22 mouse cellular contexts compared by ENCODE assay signal in genomic region chr14:47350974-47351373, GRCm38 (mm10). TPM values are rescaled to one million over a fixed set of nuclear protein-coding genes. Genes with fewer than 3 reads are reported as not detected.
DNase-seq lines count a peak whose midpoint lies in the region; ATAC-seq and TF ChIP-seq lines count a peak whose summit lies in the region.
"Had no signal": no experiment of that assay in that cellular context is flagged by ENCODE, and none has a peak within 500 bp of the region (broad histone marks: within the 10 kb centered on the region; RNA-seq: fewer than 3 reads in every experiment).

No protein-coding gene starts in this region.

- no peaks in the 10 kb centered on the region for H3K4me1 ChIP-seq in ES-Bruce4 (ENCODE audit: control insufficient read depth, insufficient read depth, low read length)
- peaks cover 64% of the 10 kb centered on the region for H3K4me1 ChIP-seq in bone marrow macrophage, adult 2 months (ENCODE audit: control insufficient read depth, insufficient read depth, low read length)
- H3K4me1 ChIP-seq in hindbrain, embryonic 14.5 days (replicated peaks; ENCODE audit: control insufficient read depth, insufficient read depth, low read length), result no peaks in the 10 kb centered on the region
- H3K4me1 ChIP-seq: embryonic facial prominence, embryonic 12.5 days; forebrain, embryonic 12.5 days; heart, embryonic 13.5 days had no signal

- H3K27ac ChIP-seq in ES-Bruce4 (ENCODE audit: insufficient read depth, low read length), result peak overlapping the region; percentile 84
- H3K27ac ChIP-seq in bone marrow macrophage, adult 2 months (ENCODE audit: insufficient read depth, low read depth, low read length), result peak overlapping the region; percentile 97
- H3K27ac ChIP-seq in macrophage, result peak overlapping the region; percentile 94
- H3K27ac ChIP-seq in hindbrain, embryonic 14.5 days, result no peak overlapping the region
- H3K27ac ChIP-seq: embryonic facial prominence, embryonic 12.5 days; forebrain, embryonic 12.5 days; gastrocnemius, adult 2 months; heart, embryonic 13.5 days had no signal

- no peak overlapping the region for H3K9ac ChIP-seq in ES-Bruce4 (ENCODE audit: low read depth, poor library complexity, severe bottlenecking)
- no peak overlapping the region for H3K9ac ChIP-seq in hindbrain, embryonic 14.5 days
- H3K9ac ChIP-seq: embryonic facial prominence, embryonic 12.5 days; forebrain, embryonic 12.5 days; heart, embryonic 13.5 days had no signal

- H3K4me3 ChIP-seq in ES-Bruce4 (ENCODE audit: low read depth, low read length) (no peak overlapping the region), macrophage (ENCODE audit: inconsistent target) (no peak overlapping the region)
- H3K4me3 ChIP-seq in bone marrow macrophage, adult 2 months (ENCODE audit: insufficient read depth, low read length), result no peak overlapping the region
- H3K4me3 ChIP-seq in hindbrain, embryonic 14.5 days (replicated peaks; ENCODE audit: low read length), result no peak overlapping the region
- H3K4me3 ChIP-seq: embryonic facial prominence, embryonic 12.5 days; forebrain, embryonic 12.5 days; gastrocnemius, adult 2 months; heart, embryonic 13.5 days had no signal

- peaks cover 5% of the 10 kb centered on the region; the same call in 1 of the 2 replicates for H3K79me2 ChIP-seq in macrophage (ENCODE audit: inconsistent target)

- no peak for TF ChIP-seq CTCF in ES-Bruce4 (IDR thresholded peaks at IDR 0.05; ENCODE audit: low read depth, low read length)
- no peak for TF ChIP-seq CTCF in bone marrow macrophage, adult 2 months (IDR thresholded peaks at IDR 0.05; ENCODE audit: low read depth, low read length)

- H3K27me3 ChIP-seq in ES-Bruce4 (ENCODE audit: control insufficient read depth, insufficient read depth, low read length, poor library complexity, severe bottlenecking), result no peaks in the 10 kb centered on the region
- no peaks in the 10 kb centered on the region for H3K27me3 ChIP-seq in hindbrain, embryonic 14.5 days (ENCODE audit: control insufficient read depth, insufficient read depth, low read length)
- H3K27me3 ChIP-seq: embryonic facial prominence, embryonic 12.5 days; forebrain, embryonic 12.5 days; heart, embryonic 13.5 days had no signal

- H3K36me3 ChIP-seq in ES-Bruce4 (ENCODE audit: control insufficient read depth, insufficient read depth, low read length, poor library complexity, severe bottlenecking), result no peaks in the 10 kb centered on the region
- H3K36me3 ChIP-seq in macrophage (ENCODE audit: inconsistent target), result no peaks in the 10 kb centered on the region
- no peaks in the 10 kb centered on the region for H3K36me3 ChIP-seq in hindbrain, embryonic 14.5 days (replicated peaks; ENCODE audit: control insufficient read depth, insufficient read depth)
- H3K36me3 ChIP-seq: embryonic facial prominence, embryonic 12.5 days; forebrain, embryonic 12.5 days; heart, embryonic 13.5 days had no signal

- no peak for DNase-seq in frontal cortex, postnatal 25 days (ENCODE audit: low spot score in 2 of 2)
- no peak for DNase-seq in hindbrain, embryonic 14.5 days (ENCODE audit: low spot score)
- DNase-seq in right cerebral cortex, postnatal 25 days, result no peak
- no peak for DNase-seq in c-Kit-positive CD71-positive TER-119-positive erythroid progenitor cells, embryonic 14.5 days (ENCODE audit: low spot score)
- DNase-seq: adrenal gland, adult 8-10 months; adrenal gland, postnatal 36 days; cerebellum, adult 2 months; cerebellum, postnatal 25 days; gastrocnemius, adult 2 months; gastrocnemius, postnatal 25 days; heart, postnatal 36 days had no signal

- no peak overlapping the region for H3K4me2 ChIP-seq in hindbrain, embryonic 14.5 days (replicated peaks)
- H3K4me2 ChIP-seq: embryonic facial prominence, embryonic 12.5 days; forebrain, embryonic 12.5 days; heart, embryonic 13.5 days had no signal

- TF ChIP-seq EP300 in ES-Bruce4 (IDR thresholded peaks at IDR 0.05; ENCODE audit: insufficient read depth, low read depth, low read length), result no peak

- no peak for TF ChIP-seq POLR2A in ES-Bruce4 (IDR thresholded peaks at IDR 0.05; ENCODE audit: insufficient read depth, low read length)
- TF ChIP-seq POLR2A in bone marrow macrophage, adult 2 months (IDR thresholded peaks at IDR 0.05; ENCODE audit: borderline replicate concordance, low read depth, low read length), result no peak

- WGBS in macrophage (ENCODE audit: missing documents), result 73% methylated on average over 2 of the region's 2 CpGs
- 80% methylated on average over 2 of the region's 2 CpGs for WGBS in hindbrain, embryonic 14.5 days

- ATAC-seq in frontal cortex, adult (ENCODE audit: low TSS enrichment), result peak; percentile 62
- ATAC-seq in hindbrain, embryonic 14.5 days (ENCODE audit: low FRiP score), result no peak
- ATAC-seq: forebrain, embryonic 16.5 days; hindbrain, embryonic 16.5 days; inflammation-experienced regulatory T-cells, adult 6 months; intestine, postnatal 0 days had no signal

- H3K9me3 ChIP-seq in ES-Bruce4 (replicated peaks; ENCODE audit: control insufficient read depth, insufficient read depth, low read length, poor library complexity, severe bottlenecking), result no peaks in the 10 kb centered on the region
- H3K9me3 ChIP-seq in hindbrain, embryonic 14.5 days (ENCODE audit: control insufficient read depth, low read length), result no peaks in the 10 kb centered on the region
- H3K9me3 ChIP-seq: embryonic facial prominence, embryonic 12.5 days; forebrain, embryonic 12.5 days; heart, embryonic 13.5 days had no signal

RNA-seq across cellular contexts. Expression of gene Lgals3, which starts 16.6 kb away (rescaled TPM):
- polyA plus RNA-seq in ES-Bruce4 (2011; ENCODE audit: insufficient read depth, insufficient read length, low read depth, missing spikeins), result 24.7 and 29.4 TPM in 2 replicates
- 4,409 and 4,976 TPM in 2 replicates for polyA plus RNA-seq in bone marrow macrophage, adult 2 months (2012; ENCODE audit: insufficient read depth, insufficient read length, missing spikeins)
- total RNA-seq in macrophage (2018; cell fraction: chromatin; rRNA removed), result 1,000 to 10,000 TPM in 5 of 26 experiments, 100 to 1,000 TPM in 21; 180 to 1,623 (median 610) TPM
- 1,000 to 10,000 TPM; 1,563 to 6,453 (median 4,259) TPM for total RNA-seq in macrophage (2018; cell fraction: cytosol; rRNA removed)
- total RNA-seq in macrophage (2018; cell fraction: nucleus; rRNA removed), result 1,000 to 10,000 TPM in 13 of 26 experiments, 100 to 1,000 TPM in 13; 652 to 1,966 (median 982) TPM
- 3,973 to 5,612 TPM (median 5,299 TPM) in 3 replicates for polyA plus RNA-seq in macrophage (2018)
- polyA plus RNA-seq in hindbrain, embryonic 14.5 days (2014; fragmentation: Nextera tagmentation; extraction: Ambion mirVana), result 2.4 and 3.3 TPM in 2 replicates

RNA-seq across cellular contexts. Expression of gene Mapk1ip1l, which starts 52.9 kb away (rescaled TPM):
- 204 and 215 TPM in 2 replicates for polyA plus RNA-seq in ES-Bruce4 (2011; ENCODE audit: insufficient read depth, insufficient read length, low read depth, missing spikeins)
- 58.0 and 60.7 TPM in 2 replicates for polyA plus RNA-seq in bone marrow macrophage, adult 2 months (2012; ENCODE audit: insufficient read depth, insufficient read length, missing spikeins)
- 100 to 1,000 TPM in 24 of 26 experiments, 10 to 100 TPM in 2; 77.2 to 277 (median 152) TPM for total RNA-seq in macrophage (2018; cell fraction: chromatin; rRNA removed)
- 100 to 1,000 TPM in 2 of 26 experiments, 10 to 100 TPM in 24; 64.8 to 121 (median 73.6) TPM for total RNA-seq in macrophage (2018; cell fraction: cytosol; rRNA removed)
- total RNA-seq in macrophage (2018; cell fraction: nucleus; rRNA removed), result 100 to 1,000 TPM; 121 to 311 (median 154) TPM
- polyA plus RNA-seq in macrophage (2018), result 44.9 to 52.8 TPM (median 52.2 TPM) in 3 replicates
- 52.0 and 54.8 TPM in 2 replicates for polyA plus RNA-seq in hindbrain, embryonic 14.5 days (2014; fragmentation: Nextera tagmentation; extraction: Ambion mirVana)

Comparison
In these comparisons a context has a peak if more than half of its experiments do, and no peak if none do; other contexts are left out.
1. RNA of gene Lgals3, which starts 16.6 kb away (polyA plus RNA-seq): 3,973 to 5,612 TPM in macrophage and 4,409 to 4,976 TPM in bone marrow macrophage, adult 2 months; 24.7 to 29.4 TPM in ES-Bruce4 and 2.4 to 3.3 TPM in hindbrain, embryonic 14.5 days; every median in the first group is over 100 times any median in the second.